ENCODE assay signal across 9 mouse cellular contexts in genomic region chr8:116621158-116621961, GRCm38 (mm10).
A peak's percentile ranks its signal among the peaks of the same experiment; 100 is the strongest.
DNase-seq lines count a peak whose midpoint lies in the region; ATAC-seq lines count a peak whose summit lies in the region.
"Had no signal": no experiment of that assay in that cellular context is flagged by ENCODE, and none has a peak within 500 bp of the region (broad histone marks: within the 10 kb centered on the region; RNA-seq: fewer than 3 reads in every experiment).

No protein-coding gene starts in this region.

- intact Hi-C loops in left cerebral cortex, postnatal 14 days (cut with DNase I), result no loop called here
- intact Hi-C loops in gastrocnemius, postnatal 36 days (cut with DNase I), result no loop called here

- no peaks in the 10 kb centered on the region for H3K27me3 ChIP-seq in hindbrain, embryonic 12.5 days
- H3K27me3 ChIP-seq in heart, embryonic 11.5 days (ENCODE audit: control insufficient read depth, insufficient read depth, low read length), result peaks cover 5% of the 10 kb centered on the region; the same call in 1 of the 2 replicates
- H3K27me3 ChIP-seq: limb, embryonic 15.5 days had no signal

- H3K27ac ChIP-seq in hindbrain, embryonic 12.5 days, result peak overlapping the region; percentile 55
- H3K27ac ChIP-seq in heart, embryonic 11.5 days (ENCODE audit: low read depth, low read length), result no peak overlapping the region
- H3K27ac ChIP-seq: limb, embryonic 15.5 days; stomach, postnatal 0 days had no signal

- no peaks in the 10 kb centered on the region for H3K36me3 ChIP-seq in hindbrain, embryonic 12.5 days
- no peaks in the 10 kb centered on the region for H3K36me3 ChIP-seq in heart, embryonic 11.5 days (ENCODE audit: control insufficient read depth, insufficient read depth, low read length)
- H3K36me3 ChIP-seq: limb, embryonic 15.5 days had no signal

- peak; percentile 56 for ATAC-seq in hindbrain, embryonic 12.5 days (ENCODE audit: low FRiP score)
- ATAC-seq in heart, embryonic 11.5 days (replicated peaks; ENCODE audit: insufficient number of reproducible peaks, low FRiP score, low TSS enrichment), result no peak

- no peak overlapping the region for H3K4me2 ChIP-seq in hindbrain, embryonic 12.5 days (replicated peaks)
- H3K4me2 ChIP-seq in heart, embryonic 11.5 days, result no peak overlapping the region
- H3K4me2 ChIP-seq: limb, embryonic 15.5 days had no signal

- DNase-seq in right cerebral cortex, adult 18-20 months, result peak; percentile 86
- no peak for DNase-seq in right cerebral cortex, postnatal 4 days
- peak; percentile 58 to 75 for DNase-seq in left cerebral cortex, postnatal 14 days (ENCODE audit: low spot score in 2 of 2)
- DNase-seq in thymus, postnatal 4 days, result peak; percentile 52
- no peak for DNase-seq in gastrocnemius, postnatal 36 days

- H3K4me3 ChIP-seq in hindbrain, embryonic 12.5 days, result no peak overlapping the region
- H3K4me3 ChIP-seq in heart, embryonic 11.5 days (ENCODE audit: low read depth, low read length), result no peak overlapping the region
- H3K4me3 ChIP-seq: limb, embryonic 15.5 days had no signal

- 60% methylated on average over 21 of the region's 21 CpGs for WGBS in hindbrain, embryonic 12.5 days
- WGBS in heart, embryonic 11.5 days (ENCODE audit: insufficient replicate concordance), result 44% methylated on average over 21 of the region's 21 CpGs

- H3K9me3 ChIP-seq in hindbrain, embryonic 12.5 days (replicated peaks), result no peaks in the 10 kb centered on the region
- no peaks in the 10 kb centered on the region for H3K9me3 ChIP-seq in heart, embryonic 11.5 days (replicated peaks; ENCODE audit: control insufficient read depth, low read length)
- H3K9me3 ChIP-seq: limb, embryonic 15.5 days had no signal

- H3K4me1 ChIP-seq in hindbrain, embryonic 12.5 days, result peaks cover 15% of the 10 kb centered on the region; the same call in 1 of the 2 replicates
- peaks cover 4% of the 10 kb centered on the region; the same call in 1 of the 2 replicates for H3K4me1 ChIP-seq in heart, embryonic 11.5 days (ENCODE audit: control insufficient read depth, insufficient read depth, low read length)
- H3K4me1 ChIP-seq: limb, embryonic 15.5 days had no signal

- no peak overlapping the region for H3K9ac ChIP-seq in hindbrain, embryonic 12.5 days
- H3K9ac ChIP-seq in heart, embryonic 11.5 days (ENCODE audit: low read depth, low read length), result no peak overlapping the region
- H3K9ac ChIP-seq: limb, embryonic 15.5 days had no signal

Comparison
In these comparisons a context has a peak if more than half of its experiments do, and no peak if none do; other contexts are left out.
1. DNase-seq: peak in right cerebral cortex, adult 18-20 months (single experiment), left cerebral cortex, postnatal 14 days (2 of 2) and thymus, postnatal 4 days (single experiment); none in right cerebral cortex, postnatal 4 days (single experiment) and gastrocnemius, postnatal 36 days (0 of 2).